Mouse (Mus musculus) stomach, embryonic 16.5 days (tissue): ENCODE results near the gene Lgi1. TPM values are rescaled to one million over a fixed set of nuclear protein-coding genes. Genes with fewer than 3 reads are reported as not detected.

Experiments used
- ATAC-seq: fragments of 200-750 bp; cut with Nextera tagmentation; 2 replicates; pipeline ENCODE4 v1.8.0; 2017; ENCODE audit warnings: moderate number of reproducible peaks, moderate TSS enrichment; ENCODE audit not compliant: insufficient read depth, low FRiP score
- H3K27ac ChIP-seq: fragments of 300-500 bp; sonication (generic); 2 replicates; pipeline ENCODE4 v1.5.1; 2014; ENCODE audit warnings: low read length
- H3K27me3 ChIP-seq: fragments of 300-500 bp; sonication (generic); 2 replicates; pipeline ENCODE4 v1.6.1; 2014; ENCODE audit warnings: low read length, control low read depth, mixed read lengths; ENCODE audit not compliant: control insufficient read depth, insufficient read depth
- H3K36me3 ChIP-seq: fragments of 300-500 bp; sonication (generic); 2 replicates; pipeline ENCODE4 v1.6.1; 2014; ENCODE audit warnings: low read length; ENCODE audit not compliant: control insufficient read depth, insufficient read depth
- H3K4me1 ChIP-seq: fragments of 300-500 bp; sonication (generic); 2 replicates; pipeline ENCODE4 v1.6.1; 2014; ENCODE audit warnings: low read length, control low read depth, mixed read lengths; ENCODE audit not compliant: control insufficient read depth, insufficient read depth
- H3K4me2 ChIP-seq: fragments of 300-500 bp; sonication (generic); 2 replicates; pipeline ENCODE4 v1.6.1; 2014; ENCODE audit warnings: low read depth, low read length, mixed read lengths
- H3K4me3 ChIP-seq: fragments of 300-500 bp; sonication (generic); replicated peaks from 2 replicates; pipeline ENCODE4 v1.5.1; 2014; ENCODE audit warnings: mild to moderate bottlenecking, low read length
- H3K9ac ChIP-seq: fragments of 300-500 bp; sonication (generic); 2 replicates; pipeline ENCODE4 v1.6.1; 2014; ENCODE audit warnings: low read length
- H3K9me3 ChIP-seq: fragments of 300-500 bp; sonication (generic); replicated peaks from 2 replicates; pipeline ENCODE4 v1.6.1; 2016; ENCODE audit warnings: low read length, control low read depth; ENCODE audit not compliant: control insufficient read depth
- whole genome bisulfite sequencing: fragments of 180-500 bp; shearing (Covaris S2); extraction: QIAGEN DNeasy Blood & Tissue Kit; methylation state at CpG from one replicate; pipeline ENCODE4 v1.1.7; 2014; 5-methylcytosine and 5-hydroxymethylcytosine counted together
- polyA plus RNA-seq: library from polyadenylated mRNA; unstranded; fragments of >200 nt; fragmentation: Nextera tagmentation; extraction: Ambion mirVana; gene quantifications from 2 replicates; pipeline ENCODE4 v1.2.1, GENCODE M21; 2015

Gene Lgi1
- 1.2 and 1.6 TPM in 2 replicates for polyA plus RNA-seq

DNA sequence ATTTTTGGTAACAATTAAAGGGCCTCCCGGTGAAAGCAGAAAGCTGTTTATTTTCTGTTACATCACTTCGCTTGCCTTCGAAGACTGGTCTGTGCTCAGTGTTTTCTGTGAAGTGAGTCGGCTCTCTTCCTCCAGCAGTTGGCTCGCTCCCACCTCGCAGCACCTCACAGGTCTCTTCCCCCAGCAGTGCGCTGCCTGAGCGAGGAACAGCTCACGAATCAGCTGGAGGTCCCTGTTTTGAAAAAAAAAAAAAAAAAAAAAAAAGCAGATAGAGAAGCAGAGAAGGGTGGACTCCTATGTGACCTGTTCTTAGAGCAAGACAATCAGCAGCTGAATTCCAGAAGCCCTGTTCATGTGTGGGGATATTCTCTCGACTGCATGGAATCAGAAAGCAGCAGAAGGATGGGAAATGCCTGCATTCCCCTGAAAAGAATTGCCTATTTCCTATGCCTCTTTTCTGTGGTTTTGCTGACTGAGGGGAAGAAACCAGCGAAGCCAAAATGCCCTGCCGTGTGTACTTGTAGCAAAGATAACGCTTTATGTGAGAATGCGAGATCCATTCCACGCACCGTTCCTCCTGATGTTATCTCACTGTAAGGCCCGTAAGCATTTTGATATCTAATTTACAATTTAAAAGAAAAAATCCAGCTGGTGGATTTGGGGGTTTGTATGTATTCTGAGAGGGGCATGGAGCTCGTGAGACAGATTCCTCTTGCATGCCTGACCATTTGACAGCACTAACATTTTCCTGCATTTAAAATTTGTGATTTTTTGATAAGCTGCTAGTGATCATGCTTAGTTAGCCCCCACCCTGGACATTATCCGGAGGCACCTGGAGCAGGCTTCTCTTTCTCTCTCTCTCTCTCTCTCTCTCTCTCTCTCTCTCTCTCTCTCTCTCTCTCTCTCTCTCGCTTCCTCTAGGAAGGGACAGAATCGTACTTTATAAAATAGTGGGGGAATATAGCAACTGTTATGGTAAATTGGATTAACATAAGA lies at the start of gene Lgi1:
Lgi1 (plus strand) TSS at position 32 of the 996 bp plus-strand sequence.
- no peaks in the 10 kb centered on the region; the same call in 1 of the 2 replicates for H3K27me3 ChIP-seq
- H3K4me2 ChIP-seq, result peak within 1 kb of the TSS; percentile 45
- no peaks in the 10 kb centered on the region for H3K4me1 ChIP-seq
- peak within 1 kb of the TSS; percentile 13; the same call in 1 of the 2 replicates for H3K4me3 ChIP-seq
- no peaks in the 10 kb centered on the region for H3K36me3 ChIP-seq
- no peak within 1 kb of the TSS for H3K27ac ChIP-seq
- no peak for ATAC-seq
- H3K9me3 ChIP-seq, result no peaks in the 10 kb centered on the region
- H3K9ac ChIP-seq, result 0 out of 2 replicates have a peak within 1 kb of the TSS, but pooled peaks have one; percentile 16
- 19% methylated on average over 21 of the region's 21 CpGs for whole genome bisulfite sequencing

DNA sequence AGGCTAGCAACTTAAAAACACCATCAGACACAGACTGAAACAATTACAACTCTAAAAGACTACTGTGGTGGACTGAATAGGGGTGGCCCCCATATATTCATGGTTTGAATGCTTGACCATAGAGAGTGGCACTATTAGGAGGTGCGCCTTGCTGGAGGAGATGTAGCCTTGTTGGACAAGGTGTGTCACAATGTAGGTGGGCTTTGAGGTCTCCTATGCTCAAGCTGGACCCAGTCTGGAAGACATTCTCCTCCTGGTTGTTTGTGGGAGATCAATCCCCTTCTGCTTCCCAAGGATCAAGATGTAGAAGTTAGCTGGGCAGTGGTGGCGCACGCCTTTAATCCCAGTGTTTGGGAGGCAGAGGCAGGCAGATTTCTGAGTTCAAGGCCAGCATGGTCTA lies 46.6 kb upstream of the Lgi1 start:
- no peaks in the 10 kb centered on the region for H3K27me3 ChIP-seq
- H3K36me3 ChIP-seq, result peaks cover 20% of the 10 kb centered on the region
- no peak overlapping the region for H3K9ac ChIP-seq
- no peak overlapping the region for H3K4me2 ChIP-seq
- H3K4me1 ChIP-seq, result no peaks in the 10 kb centered on the region; the same call in 1 of the 2 replicates
- no peak overlapping the region for H3K4me3 ChIP-seq
- WGBS, result 98% methylated on average over 3 of the region's 3 CpGs
- H3K9me3 ChIP-seq, result no peaks in the 10 kb centered on the region
- H3K27ac ChIP-seq, result no peak overlapping the region
- ATAC-seq, result no peak

DNA sequence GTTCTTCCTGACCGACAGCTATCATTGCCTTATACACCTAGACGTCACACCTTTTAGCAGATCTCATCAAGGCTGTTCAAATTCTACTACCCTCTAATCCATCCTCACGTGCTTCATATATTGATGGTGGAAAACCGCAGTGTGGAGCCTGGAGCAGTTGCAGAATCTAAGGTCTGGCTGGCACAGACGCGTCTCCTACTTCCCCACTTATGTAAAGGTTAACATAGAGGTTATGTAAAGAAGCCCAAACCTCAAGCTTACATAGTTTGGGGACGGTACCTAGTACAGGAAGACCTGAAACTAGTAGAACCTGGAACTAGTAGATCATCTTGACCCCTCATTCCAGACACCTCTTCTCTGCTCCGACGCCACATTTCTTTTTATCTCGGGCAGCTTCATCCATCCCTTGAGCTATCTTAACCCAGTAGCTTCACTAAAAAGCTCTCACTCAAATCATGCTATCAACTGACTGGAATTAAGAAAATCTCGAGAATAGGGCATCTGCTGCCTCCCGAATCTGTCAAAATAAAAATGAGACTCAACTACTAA lies 40.9 kb upstream of the Lgi1 start:
- Histone ChIP-seq H3K9me3 (no peaks in the 10 kb centered on the region), H3K4me2 (peak overlapping the region; percentile 80), H3K27ac (peak overlapping the region; percentile 86), H3K27me3 (no peaks in the 10 kb centered on the region), H3K4me3 (peak overlapping the region; percentile 72), H3K36me3 (peaks cover 5% of the 10 kb centered on the region; the same call in 1 of the 2 replicates), H3K4me1 (peaks cover 5% of the 10 kb centered on the region), H3K9ac (peak overlapping the region; percentile 79)
- 8% methylated on average over 12 of the region's 12 CpGs for WGBS
- peak; percentile 8; the same call in 1 of the 2 replicates for ATAC-seq

DNA sequence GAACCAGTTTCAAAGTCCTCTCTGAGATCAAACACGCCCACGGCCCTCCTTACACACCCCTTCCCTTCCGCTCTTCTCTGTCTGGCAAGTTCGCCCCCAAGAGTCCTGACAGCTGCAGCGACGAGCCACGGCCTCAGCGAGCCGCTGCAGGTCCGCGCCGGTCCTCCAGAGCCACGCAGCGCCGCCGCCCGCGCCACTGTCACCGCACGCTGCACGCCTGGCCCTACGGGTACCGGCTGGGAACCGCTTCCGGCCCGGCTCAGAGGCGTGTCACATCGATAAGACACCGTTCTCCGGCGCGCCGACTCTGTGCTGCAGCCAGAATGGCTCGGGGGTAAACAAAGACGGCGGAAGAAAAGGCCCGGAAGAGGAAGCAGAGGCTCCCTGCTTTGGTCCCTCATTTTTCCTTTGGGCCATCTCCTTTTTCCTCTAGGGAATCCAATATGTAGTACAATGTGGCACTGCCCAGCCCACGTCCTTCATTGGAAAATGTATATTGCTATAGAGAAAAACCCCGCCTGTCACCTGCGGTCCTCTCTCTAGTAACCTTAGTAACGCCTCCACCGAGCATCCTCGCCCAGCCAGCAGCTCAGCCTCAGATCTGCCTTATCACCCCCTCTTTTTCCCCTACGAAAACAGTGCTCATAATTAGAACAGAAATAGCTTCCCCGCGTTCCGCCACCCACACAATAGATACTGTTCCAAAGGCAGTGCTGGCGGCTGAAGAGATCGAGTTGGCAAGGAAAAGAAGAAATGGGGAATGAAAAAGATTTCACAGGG lies 40.2 kb upstream of the Lgi1 start, which contains the start of gene Fra10ac1:
Fra10ac1 (minus strand) TSS at position 252 of the 780 bp plus-strand sequence.
- Histone ChIP-seq H3K9me3 (0 out of 2 replicates have a peak, but pooled peaks cover 3% of the 10 kb centered on the region), H3K4me3 (peak within 1 kb of the TSS; percentile 72), H3K9ac (peak within 1 kb of the TSS; percentile 79), H3K36me3 (no peaks in the 10 kb centered on the region), H3K4me1 (peaks cover 5% of the 10 kb centered on the region), H3K27ac (peak within 1 kb of the TSS; percentile 86), H3K27me3 (no peaks in the 10 kb centered on the region), H3K4me2 (peak within 1 kb of the TSS; percentile 80)
- peak; percentile 97 for ATAC-seq
- under 1% methylated on average over 49 of the region's 49 CpGs for WGBS

DNA sequence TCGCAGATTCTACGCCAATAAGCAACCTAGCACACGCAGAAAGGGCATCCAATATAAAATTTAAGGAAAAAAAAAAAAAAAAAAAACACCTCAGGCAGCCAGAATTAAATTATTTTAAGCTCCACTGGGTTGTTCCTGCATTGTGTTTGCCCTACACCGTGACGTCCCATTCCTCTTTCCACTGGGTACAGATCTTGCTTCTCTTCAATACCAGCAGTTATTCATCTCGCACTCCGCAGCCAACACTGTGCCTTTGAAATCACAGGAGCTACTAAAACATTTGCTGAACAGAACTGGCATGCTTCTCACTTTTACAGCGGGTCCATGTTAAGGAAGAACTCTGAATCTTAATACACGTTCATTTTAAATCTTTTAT lies 39.7 kb upstream of the Lgi1 start:
- peak overlapping the region; percentile 72 for H3K4me3 ChIP-seq
- WGBS, result 14% methylated on average over 9 of the region's 9 CpGs
- H3K27ac ChIP-seq, result no peak overlapping the region
- H3K36me3 ChIP-seq, result no peaks in the 10 kb centered on the region
- 0 out of 2 replicates have a peak, but pooled peaks cover 3% of the 10 kb centered on the region for H3K9me3 ChIP-seq
- H3K27me3 ChIP-seq, result no peaks in the 10 kb centered on the region
- H3K4me1 ChIP-seq, result peaks cover 5% of the 10 kb centered on the region
- ATAC-seq, result no peak
- peak overlapping the region; percentile 79 for H3K9ac ChIP-seq
- peak overlapping the region; percentile 80 for H3K4me2 ChIP-seq

DNA sequence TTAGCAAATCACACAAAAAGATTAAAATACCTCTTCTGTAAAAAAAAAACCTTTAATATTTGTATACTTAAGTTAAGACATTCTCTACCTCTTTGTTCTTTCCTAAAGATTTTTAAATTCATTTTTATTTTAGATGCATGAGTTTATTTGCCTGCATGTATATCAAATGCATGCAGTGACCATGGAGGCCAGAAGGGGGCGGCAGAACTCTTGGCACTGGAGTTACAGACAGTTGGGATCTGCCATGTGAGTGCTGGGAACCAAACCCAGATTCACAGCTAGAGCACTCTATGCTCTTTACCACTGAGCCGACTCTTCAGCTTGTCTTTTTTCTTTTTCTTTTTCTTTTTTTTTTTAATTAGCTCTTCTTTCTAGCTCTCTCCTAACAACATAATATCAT lies 35.6 kb upstream of the Lgi1 start:
- Histone ChIP-seq H3K27me3 (no peaks in the 10 kb centered on the region), H3K4me2 (no peak overlapping the region), H3K9me3 (0 out of 2 replicates have a peak, but pooled peaks cover 3% of the 10 kb centered on the region), H3K9ac (no peak overlapping the region), H3K27ac (no peak overlapping the region), H3K4me1 (no peaks in the 10 kb centered on the region), H3K36me3 (no peaks in the 10 kb centered on the region), H3K4me3 (no peak overlapping the region)
- 54% methylated on average over 2 of the region's 2 CpGs for WGBS
- ATAC-seq, result no peak

DNA sequence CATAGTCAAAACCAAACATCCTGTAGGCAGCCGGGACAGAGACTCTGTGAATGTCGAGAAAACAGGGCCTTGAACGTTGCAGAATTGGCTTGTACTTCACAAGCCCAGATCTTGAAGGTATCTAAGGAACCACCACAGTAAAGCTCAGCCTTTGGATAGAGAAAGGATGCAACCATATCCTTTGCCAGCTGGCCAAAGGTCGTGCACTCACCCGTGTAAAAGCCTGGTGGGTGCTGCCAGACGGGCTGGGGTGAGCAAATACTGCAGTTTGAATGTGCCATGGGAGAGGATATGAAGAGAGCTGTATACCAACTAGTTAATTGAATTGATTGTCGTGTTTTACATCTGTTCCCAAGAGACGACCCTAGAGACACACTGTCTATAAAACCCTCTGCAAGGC lies 32.2 kb upstream of the Lgi1 start:
- ATAC-seq, result no peak
- Histone ChIP-seq H3K4me3 (no peak overlapping the region), H3K9ac (no peak overlapping the region), H3K9me3 (0 out of 2 replicates have a peak, but pooled peaks cover 3% of the 10 kb centered on the region), H3K36me3 (no peaks in the 10 kb centered on the region), H3K4me1 (no peaks in the 10 kb centered on the region), H3K27ac (no peak overlapping the region), H3K4me2 (no peak overlapping the region), H3K27me3 (no peaks in the 10 kb centered on the region)
- WGBS, result 48% methylated on average over 8 of the region's 8 CpGs

DNA sequence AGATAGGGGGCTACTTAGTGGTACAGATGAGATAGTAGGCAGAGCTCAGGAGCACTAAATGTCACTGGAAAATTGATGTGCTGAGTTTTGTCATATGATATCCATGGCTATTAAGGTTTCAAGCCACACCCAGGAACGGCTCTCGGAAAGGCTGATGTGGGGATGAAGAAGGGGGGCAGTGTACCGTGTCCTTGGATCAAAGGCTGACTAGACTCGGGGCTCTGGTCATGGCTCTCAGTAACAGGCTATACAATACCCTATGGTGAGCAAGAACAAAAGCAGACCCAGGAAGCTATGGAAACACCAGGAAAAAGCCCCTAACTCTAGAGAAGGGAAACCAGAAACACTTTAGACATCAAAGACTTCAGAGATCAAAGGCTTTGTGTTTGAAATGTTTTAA lies 31.8 kb upstream of the Lgi1 start:
- 0 out of 2 replicates have a peak, but pooled peaks cover 3% of the 10 kb centered on the region for H3K9me3 ChIP-seq
- no peak overlapping the region for H3K9ac ChIP-seq
- H3K4me1 ChIP-seq, result no peaks in the 10 kb centered on the region
- 18% methylated on average over 4 of the region's 4 CpGs for WGBS
- H3K4me2 ChIP-seq, result no peak overlapping the region
- H3K36me3 ChIP-seq, result no peaks in the 10 kb centered on the region
- no peaks in the 10 kb centered on the region for H3K27me3 ChIP-seq
- no peak overlapping the region for H3K27ac ChIP-seq
- ATAC-seq, result no peak
- H3K4me3 ChIP-seq, result no peak overlapping the region
